Mouse (Mus musculus) heart, postnatal 0 days (tissue): Measurements from ENCODE around the gene Kif24. TPM values are rescaled to one million over a fixed set of nuclear protein-coding genes. Genes with fewer than 3 reads are reported as not detected.
A peak's percentile ranks its signal among the peaks of the same experiment; 100 is the strongest.

ENCODE experiments used
- ATAC-seq: fragments of 200-750 bp; cut with Nextera tagmentation; 2 replicates; pipeline ENCODE4 v1.8.0; 2017; ENCODE audit warnings: low read depth, moderate number of reproducible peaks, moderate library complexity; ENCODE audit not compliant: insufficient read depth
- DNase-seq: peaks from one replicate; pipeline ENCODE4 v3.0.0-alpha.2; 2016; ENCODE audit warnings: low spot score
- H3K27ac ChIP-seq: fragments of 300-500 bp; sonication (generic); 2 replicates; pipeline ENCODE4 v1.5.1; 2014; ENCODE audit warnings: low read depth, mild to moderate bottlenecking
- H3K27me3 ChIP-seq: fragments of 300-500 bp; sonication (generic); 2 replicates; pipeline ENCODE4 v1.6.1; 2014; ENCODE audit warnings: low read length, mixed read lengths; ENCODE audit not compliant: control insufficient read depth, insufficient read depth
- H3K36me3 ChIP-seq: fragments of 300-500 bp; sonication (generic); replicated peaks from 2 replicates; pipeline ENCODE4 v1.6.1; 2014; ENCODE audit warnings: low read length, mixed read lengths; ENCODE audit not compliant: control insufficient read depth, insufficient read depth
- H3K4me1 ChIP-seq: fragments of 300-500 bp; sonication (generic); 2 replicates; pipeline ENCODE4 v1.6.1; 2014; ENCODE audit warnings: antibody characterized with exemption; ENCODE audit not compliant: control insufficient read depth, insufficient read depth
- H3K4me2 ChIP-seq: fragments of 300-500 bp; sonication (generic); 2 replicates; pipeline ENCODE4 v1.6.1; 2014; ENCODE audit warnings: low read depth, mild to moderate bottlenecking, low read length, moderate library complexity
- H3K4me3 ChIP-seq: fragments of 300-500 bp; sonication (generic); 2 replicates; pipeline ENCODE4 v1.5.1; 2014; ENCODE audit warnings: low read depth, low read length
- H3K9ac ChIP-seq: fragments of 300-500 bp; sonication (generic); replicated peaks from 2 replicates; pipeline ENCODE4 v1.6.1; 2014; ENCODE audit warnings: low read depth, low read length, mixed read lengths
- H3K9me3 ChIP-seq: fragments of 300-500 bp; sonication (generic); replicated peaks from 2 replicates; pipeline ENCODE4 v1.6.1; 2016; ENCODE audit warnings: low read length; ENCODE audit not compliant: control insufficient read depth
- CTCF ChIP-seq: IDR thresholded peaks from 2 replicates; pipeline ENCODE4 v1.5.1; 2016; ENCODE audit warnings: antibody characterized with exemption, control low read depth, low read depth
- EP300 ChIP-seq: IDR thresholded peaks from 2 replicates; pipeline ENCODE4 v1.6.1; 2016; ENCODE audit warnings: antibody characterized with exemption, low read depth
- WGBS: fragments of 180-500 bp; shearing (Covaris S2); extraction: QIAGEN DNeasy Blood & Tissue Kit; methylation state at CpG from one replicate; pipeline ENCODE4 v1.1.7; 2014; 5-methylcytosine and 5-hydroxymethylcytosine counted together
- polyA plus RNA-seq: library from polyadenylated mRNA; unstranded; fragments of >200 nt; fragmentation: Nextera tagmentation; extraction: Ambion mirVana; gene quantifications from 2 replicates; pipeline ENCODE4 v1.2.1, GENCODE M21; 2015
- total RNA-seq: library from RNA; depleted of rRNA; stranded (reverse); fragments of >200 nt; gene quantifications from 2 replicates; pipeline ENCODE4 v1.2.3, GENCODE M21; 2014; ENCODE audit warnings: low replicate concordance

The Kif24 gene
- total and polyA plus RNA-seq, 2 experiments from 2014 or later = 1.4 to 3.4 TPM

GRCm38 (mm10) chr4:41477648-41478160 lies 13.0 kb upstream of the Kif24 start:
- Histone ChIP-seq H3K9me3 (no peaks in the 10 kb centered on the region), H3K27me3 (no peaks in the 10 kb centered on the region), H3K9ac (no peak overlapping the region), H3K27ac (no peak overlapping the region), H3K4me1 (peaks cover 4% of the 10 kb centered on the region; the same call in 1 of the 2 replicates), H3K36me3 (peaks cover 5% of the 10 kb centered on the region), H3K4me2 (no peak overlapping the region), H3K4me3 (no peak overlapping the region)
- WGBS = 80% methylated on average over 9 of the region's 9 CpGs
- DNase-seq = no peak
- TF ChIP-seq EP300 (no peak), CTCF (no peak)
- ATAC-seq = no peak

GRCm38 (mm10) chr4:41471384-41471689 lies 6.7 kb upstream of the Kif24 start:
- H3K36me3 ChIP-seq = no peaks in the 10 kb centered on the region
- H3K4me2 ChIP-seq = no peak overlapping the region
- H3K27ac ChIP-seq = no peak overlapping the region
- ATAC-seq = no peak
- no peaks in the 10 kb centered on the region for H3K9me3 ChIP-seq
- no peak for DNase-seq
- no peaks in the 10 kb centered on the region for H3K27me3 ChIP-seq
- no peak overlapping the region for H3K9ac ChIP-seq
- 80% methylated on average over 1 of the region's 1 CpGs for WGBS
- no peak for TF ChIP-seq EP300
- no peak for TF ChIP-seq CTCF
- no peak overlapping the region for H3K4me3 ChIP-seq
- no peaks in the 10 kb centered on the region for H3K4me1 ChIP-seq

DNA sequence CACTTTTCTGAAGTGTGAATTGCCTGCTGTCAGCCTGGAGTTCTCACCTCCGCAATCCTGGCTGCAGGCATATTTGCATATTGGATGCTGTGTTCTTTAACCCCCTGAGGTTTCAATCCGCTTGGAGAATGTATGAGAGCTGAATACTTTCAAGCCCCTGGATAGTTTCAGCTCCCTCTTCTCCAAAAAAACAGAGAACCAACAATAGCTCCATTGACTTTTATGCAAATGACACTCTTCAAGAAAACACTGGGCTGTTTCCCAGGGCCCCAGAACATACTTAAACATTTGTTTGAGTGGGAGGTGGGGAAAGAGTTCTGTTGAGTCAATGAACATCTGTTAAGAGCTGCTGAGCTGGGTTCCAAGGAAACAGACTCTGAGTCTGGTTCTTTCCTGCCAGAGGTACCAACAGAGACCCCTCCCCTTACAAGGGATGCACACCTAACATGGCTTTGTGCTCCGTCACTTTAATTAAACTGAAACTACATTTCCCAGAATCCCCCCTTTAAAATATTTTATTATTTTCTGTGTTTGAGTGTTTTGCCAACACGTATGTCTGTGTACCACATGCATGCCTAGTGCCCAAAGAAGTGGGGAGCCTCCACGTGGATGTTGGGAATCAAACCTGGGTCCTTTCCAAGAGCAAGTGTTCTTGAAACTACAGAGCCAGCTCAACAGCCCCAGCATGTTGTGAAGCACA lies 6.1 kb upstream of the Kif24 start:
- Histone ChIP-seq H3K27me3 (no peaks in the 10 kb centered on the region), H3K9ac (no peak overlapping the region), H3K4me1 (no peaks in the 10 kb centered on the region), H3K36me3 (no peaks in the 10 kb centered on the region), H3K4me3 (no peak overlapping the region), H3K9me3 (no peaks in the 10 kb centered on the region), H3K27ac (no peak overlapping the region), H3K4me2 (no peak overlapping the region)
- DNase-seq (peak; percentile 33), ATAC-seq (no peak)
- 53% methylated on average over 5 of the region's 5 CpGs for WGBS
- no peak for TF ChIP-seq CTCF
- no peak for TF ChIP-seq EP300

- Histone ChIP-seq H3K4me1 (no peaks in the 10 kb centered on the region), H3K4me2 (no peak overlapping the region), H3K27ac (no peak overlapping the region), H3K27me3 (no peaks in the 10 kb centered on the region), H3K4me3 (no peak overlapping the region), H3K9me3 (no peaks in the 10 kb centered on the region), H3K36me3 (no peaks in the 10 kb centered on the region), H3K9ac (no peak overlapping the region)
- ATAC-seq (no peak), DNase-seq (no peak)
- no peak for TF ChIP-seq EP300
- TF ChIP-seq CTCF = no peak
- 52% methylated on average over 7 of the region's 7 CpGs for WGBS
Measured at GRCm38 (mm10) chr4:41470051-41470683, 5.5 kb upstream of the Kif24 start.

- no peak overlapping the region for H3K4me2 ChIP-seq
- no peaks in the 10 kb centered on the region for H3K36me3 ChIP-seq
- no peaks in the 10 kb centered on the region for H3K9me3 ChIP-seq
- no peak for TF ChIP-seq EP300
- no peak for TF ChIP-seq CTCF
- H3K4me3 ChIP-seq = no peak overlapping the region
- H3K27ac ChIP-seq = no peak overlapping the region
- no peaks in the 10 kb centered on the region for H3K4me1 ChIP-seq
- WGBS = 81% methylated on average over 10 of the region's 10 CpGs
- no peak for ATAC-seq
- H3K9ac ChIP-seq = no peak overlapping the region
- DNase-seq = no peak
- no peaks in the 10 kb centered on the region for H3K27me3 ChIP-seq
Measured at GRCm38 (mm10) chr4:41469199-41469598, 4.5 kb upstream of the Kif24 start.
